Mouse (Mus musculus): Measurements from ENCODE around the gene Fndc3b. TPM values are rescaled to one million over a fixed set of nuclear protein-coding genes. Genes with fewer than 3 reads are reported as not detected.

The Fndc3b gene
- polyA plus RNA-seq, 1 experiment: 8.4 TPM

GRCm38 (mm10) chr3:27370582-27371275 is 340.4 kb downstream of the Fndc3b start:
- no peak for DNase-seq (ENCODE audit: extremely low spot score in 1 of 2, low spot score in 1 of 2)

GRCm38 (mm10) chr3:27370125-27370524 is 341.0 kb downstream of the Fndc3b start:
- DNase-seq (ENCODE audit: extremely low spot score in 1 of 2, low spot score in 1 of 2): no peak

Other genes starting within 250 kb of the Fndc3b start
- not detected in 2 replicates for gene Tmem212, start 185.1 kb upstream of the Fndc3b start, polyA plus RNA-seq (2012; rRNA removed)
- gene Pld1, start 227.4 kb upstream of the Fndc3b start, polyA plus RNA-seq (2012; rRNA removed): 5.4 and 6.9 TPM in 2 replicates